Mouse (Mus musculus) forelimb bud, embryonic 11.5 days (tissue): ENCODE measurements around the gene Exosc5.

Experiments
- DNase-seq: peaks from one replicate; pipeline ENCODE4 v3.0.0-alpha.2; 2012; ENCODE audit warnings: low read depth, low spot score

The Exosc5 gene

GRCm38 (mm10) chr7:25636373-25636772 lies 22.6 kb upstream of the Exosc5 start:
- no peak for DNase-seq

GRCm38 (mm10) chr7:25637099-25637498 lies 21.9 kb upstream of the Exosc5 start:
- no peak for DNase-seq

GRCm38 (mm10) chr7:25639754-25640153 lies 19.2 kb upstream of the Exosc5 start:
- no peak for DNase-seq

- no peak for DNase-seq
Measured at GRCm38 (mm10) chr7:25644136-25644535, 14.8 kb upstream of the Exosc5 start.

GRCm38 (mm10) chr7:25644631-25645030 lies 14.3 kb upstream of the Exosc5 start:
- DNase-seq, result no peak

- DNase-seq, result no peak
Measured at GRCm38 (mm10) chr7:25645074-25645473, 13.9 kb upstream of the Exosc5 start.

GRCm38 (mm10) chr7:25647574-25648123 lies 11.3 kb upstream of the Exosc5 start:
- DNase-seq, result no peak

- DNase-seq, result no peak
Measured at GRCm38 (mm10) chr7:25649839-25650238, 9.1 kb upstream of the Exosc5 start.

- DNase-seq, result no peak
Measured at GRCm38 (mm10) chr7:25651281-25651680, 7.7 kb upstream of the Exosc5 start.

GRCm38 (mm10) chr7:25652244-25652759 lies 6.7 kb upstream of the Exosc5 start:
- no peak for DNase-seq

GRCm38 (mm10) chr7:25655601-25656428 lies 3.1 kb upstream of the Exosc5 start:
- DNase-seq, result no peak

GRCm38 (mm10) chr7:25657785-25658184 lies 1.2 kb upstream of the Exosc5 start:
- no peak for DNase-seq

GRCm38 (mm10) chr7:25666381-25666780 lies 7.4 kb downstream of the Exosc5 start:
- no peak for DNase-seq

- DNase-seq, result no peak
Measured at GRCm38 (mm10) chr7:25669158-25669557, 10.2 kb downstream of the Exosc5 start.

GRCm38 (mm10) chr7:25669631-25670030 lies 10.7 kb downstream of the Exosc5 start:
- DNase-seq, result no peak

- DNase-seq, result no peak
Measured at GRCm38 (mm10) chr7:25670096-25670495, 11.1 kb downstream of the Exosc5 start.

- DNase-seq, result no peak
Measured at GRCm38 (mm10) chr7:25671686-25672085, 12.7 kb downstream of the Exosc5 start.

- no peak for DNase-seq
Measured at GRCm38 (mm10) chr7:25672442-25672841, 13.5 kb downstream of the Exosc5 start.

- no peak for DNase-seq
Measured at GRCm38 (mm10) chr7:25674297-25674696, 15.3 kb downstream of the Exosc5 start.

- DNase-seq, result no peak
Measured at GRCm38 (mm10) chr7:25674719-25675300, 15.8 kb downstream of the Exosc5 start, which contains the start of gene Tmem91. Tmem91 (minus strand) TSS chr7:25675166.

- DNase-seq, result no peak
Measured at GRCm38 (mm10) chr7:25675405-25675804, 16.4 kb downstream of the Exosc5 start.

GRCm38 (mm10) chr7:25676085-25676781 lies 17.3 kb downstream of the Exosc5 start:
- DNase-seq, result no peak
